Mouse (Mus musculus) bone marrow macrophage, adult 2 months (primary cell): ENCODE measurements around the gene Gm11985.

Experiments
- CTCF ChIP-seq: IDR thresholded peaks from 2 replicates; pipeline ENCODE4 v1.5.1; 2012; ENCODE audit warnings: low read depth, mild to moderate bottlenecking, low read length, moderate library complexity
- POLR2A ChIP-seq: IDR thresholded peaks from 2 replicates; pipeline ENCODE4 v1.6.1; 2012; ENCODE audit warnings: mild to moderate bottlenecking, low read depth, low read length, borderline replicate concordance

DNA sequence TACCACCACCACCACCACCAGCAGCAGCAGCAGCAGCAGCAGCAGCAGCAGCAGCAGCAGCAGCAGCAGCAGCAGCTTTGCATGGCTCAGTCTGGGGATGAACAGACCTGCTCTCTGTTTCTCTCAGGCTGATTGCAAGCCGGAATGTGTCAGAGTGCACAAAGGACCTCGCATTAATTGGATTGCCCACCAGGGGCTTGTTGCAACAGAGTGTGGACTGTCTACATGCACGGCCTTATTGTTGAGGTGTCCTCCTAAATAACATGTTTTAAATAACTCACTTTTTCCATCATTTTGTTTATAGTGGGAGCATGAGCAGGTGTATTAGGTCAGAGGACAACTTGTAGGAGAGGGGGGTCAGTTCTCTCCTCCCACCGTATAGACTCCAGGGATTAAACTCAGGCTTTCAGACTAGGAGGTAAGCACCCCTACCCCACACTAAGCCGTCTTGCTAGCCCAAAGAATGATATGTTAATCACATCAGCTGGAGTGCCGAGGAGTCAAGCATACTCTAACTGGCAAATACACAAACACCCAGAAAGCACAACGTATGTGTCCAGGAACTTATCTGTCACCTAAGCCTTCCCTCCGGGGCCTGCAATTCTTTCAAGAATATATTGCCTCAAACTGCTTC is 5.8 kb downstream of the Gm11985 start:
- TF ChIP-seq CTCF (no peak), POLR2A (no peak)
